Mouse (Mus musculus) yolk sac, embryonic 10.5 days (tissue): ENCODE results near the gene Prss56.

Experiments
- DNase-seq: peaks from one replicate; pipeline ENCODE4 v3.0.0-alpha.2; 2017; ENCODE audit warnings: low spot score

The Prss56 gene

DNA sequence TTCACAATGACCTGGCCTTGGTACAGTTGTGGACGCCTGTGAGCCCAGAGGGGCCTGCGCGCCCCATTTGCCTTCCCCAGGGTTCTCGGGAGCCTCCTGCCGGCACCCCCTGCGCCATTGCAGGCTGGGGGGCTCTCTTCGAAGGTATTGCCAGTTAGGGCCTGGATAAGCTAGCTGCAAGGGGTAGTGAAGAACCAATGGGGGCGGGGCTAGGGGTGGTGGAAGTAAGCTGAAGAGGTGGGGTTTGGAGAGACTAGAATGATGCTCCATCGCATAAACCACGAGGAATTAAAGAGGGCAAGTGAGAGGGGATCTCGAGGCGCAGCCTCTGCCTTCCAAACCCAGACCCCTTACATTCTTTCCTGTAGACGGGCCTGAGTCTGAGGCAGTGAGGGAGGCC lies 2.4 kb downstream of the Prss56 start:
- no peak for DNase-seq

DNA sequence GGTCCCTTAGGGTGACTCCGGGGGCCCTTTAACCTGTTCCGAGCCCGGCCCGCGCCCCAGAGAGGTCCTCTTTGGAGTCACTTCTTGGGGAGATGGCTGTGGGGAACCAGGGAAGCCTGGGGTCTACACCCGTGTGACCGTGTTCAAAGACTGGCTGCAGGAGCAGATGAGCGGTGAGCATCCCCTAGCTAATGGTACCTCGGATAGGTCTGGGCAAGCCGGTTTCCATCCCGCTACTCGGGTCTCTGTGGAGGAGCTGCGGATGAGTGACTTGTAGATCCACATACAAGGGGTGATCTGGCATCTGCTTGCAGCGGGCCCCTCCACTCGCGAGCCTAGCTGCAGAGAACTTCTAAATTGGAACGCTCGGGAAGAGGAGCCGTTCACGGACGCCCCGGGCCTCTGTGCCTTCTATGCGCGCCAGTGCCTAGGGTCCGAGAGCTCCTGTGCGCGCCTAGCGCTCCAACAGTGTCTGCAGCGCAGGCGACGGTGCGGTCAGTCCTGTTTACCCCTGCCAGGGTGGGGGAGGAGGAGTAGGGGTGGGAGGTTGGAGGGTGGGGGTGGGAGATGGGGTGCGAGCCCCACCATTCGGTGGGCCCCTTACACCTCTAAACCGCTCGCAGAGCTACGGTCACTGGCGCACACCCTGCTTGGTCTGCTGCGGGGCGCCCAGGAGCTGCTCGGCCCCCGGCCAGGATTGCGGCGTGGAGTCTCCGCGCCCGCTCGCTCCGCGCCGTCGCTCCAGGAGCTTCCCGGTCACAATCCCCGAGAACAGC lies 3.3 kb downstream of the Prss56 start:
- DNase-seq, result no peak

DNA sequence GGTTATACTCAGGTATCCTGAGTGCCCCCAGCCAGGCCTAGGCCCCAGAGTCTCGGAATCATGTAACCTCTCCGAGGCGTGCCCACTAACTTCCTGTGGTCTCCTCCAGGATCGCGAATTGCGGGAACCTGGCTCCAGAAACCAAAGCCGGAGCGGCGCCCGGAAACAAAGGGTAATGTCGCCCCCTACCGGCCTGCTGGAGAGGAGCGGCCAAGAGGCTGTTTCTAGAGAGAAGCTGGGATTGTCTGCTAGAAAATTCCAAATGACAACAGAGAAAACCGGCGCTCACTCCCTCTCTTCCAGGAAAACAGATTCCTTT lies 3.9 kb downstream of the Prss56 start:
- peak; percentile 65 for DNase-seq

- no peak for DNase-seq
Observed at GRCm38 (mm10) chr1:87190429-87190828, 7.3 kb downstream of the Prss56 start, which contains the start of gene Chrnd. Gene Chrnd, plus strand, starts transcription at chr1:87190607.

- DNase-seq, result no peak
Observed at GRCm38 (mm10) chr1:87197296-87197695, 14.2 kb downstream of the Prss56 start.

DNA sequence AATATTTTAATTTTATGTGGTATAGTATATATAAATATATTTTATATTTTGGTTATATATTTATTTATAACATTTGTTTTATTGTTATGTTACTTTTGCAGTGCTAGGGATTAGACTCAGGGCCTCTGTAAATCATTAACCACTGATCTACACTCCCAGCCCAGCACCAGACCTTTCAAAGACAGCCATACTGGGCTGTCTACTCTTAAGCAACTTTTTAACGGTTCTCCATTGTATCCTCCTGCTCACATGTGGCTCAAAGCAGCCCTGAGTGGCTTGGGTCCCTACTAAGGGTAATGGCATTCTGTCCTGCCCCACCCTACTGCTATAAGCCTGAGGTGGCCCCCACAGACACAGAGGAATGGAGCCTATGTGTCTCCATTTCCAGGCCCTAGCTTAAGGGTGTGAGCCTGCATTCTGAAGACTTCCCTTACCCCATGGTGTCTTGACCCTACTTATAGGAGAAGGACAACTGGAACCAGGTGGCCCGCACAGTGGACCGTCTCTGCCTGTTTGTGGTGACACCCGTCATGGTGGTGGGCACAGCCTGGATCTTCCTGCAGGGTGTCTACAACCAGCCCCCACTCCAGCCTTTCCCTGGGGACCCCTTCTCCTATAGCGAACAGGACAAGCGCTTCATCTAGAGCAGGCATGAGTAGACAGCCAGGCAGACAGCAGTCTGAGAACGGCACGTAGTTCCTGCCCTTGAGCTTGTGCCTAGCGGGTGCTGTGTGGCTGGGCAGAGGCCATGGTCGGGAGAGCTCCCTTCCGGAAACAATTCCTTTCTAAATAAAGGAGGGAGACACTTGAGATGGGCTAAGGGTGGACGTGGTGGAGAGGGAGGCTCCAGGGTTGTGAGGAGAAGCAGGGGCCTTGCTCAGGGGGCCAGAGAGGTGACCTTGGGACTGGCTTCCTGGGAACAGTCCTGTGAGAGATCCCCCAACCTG lies 15.3 kb downstream of the Prss56 start:
- no peak for DNase-seq

DNA sequence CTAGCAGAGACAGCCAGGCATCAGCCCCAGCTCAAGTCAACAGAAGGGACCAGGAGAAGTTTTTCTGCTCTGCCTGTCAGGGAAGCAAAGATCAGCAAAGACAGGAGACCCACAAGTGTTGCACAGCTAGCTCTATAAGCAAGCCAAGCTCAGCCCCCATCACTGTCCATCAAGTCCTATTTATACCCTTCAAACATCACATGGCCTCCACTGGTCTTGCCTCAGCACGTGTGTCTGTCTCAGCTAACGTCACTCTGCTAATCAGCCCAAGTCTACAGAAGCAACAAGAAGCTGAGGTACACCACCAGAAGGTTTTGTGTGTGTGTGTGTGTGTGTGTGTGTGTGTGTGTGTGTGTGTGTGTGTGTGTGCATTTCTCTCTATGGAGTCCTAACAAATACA lies 17.7 kb downstream of the Prss56 start:
- no peak for DNase-seq

DNA sequence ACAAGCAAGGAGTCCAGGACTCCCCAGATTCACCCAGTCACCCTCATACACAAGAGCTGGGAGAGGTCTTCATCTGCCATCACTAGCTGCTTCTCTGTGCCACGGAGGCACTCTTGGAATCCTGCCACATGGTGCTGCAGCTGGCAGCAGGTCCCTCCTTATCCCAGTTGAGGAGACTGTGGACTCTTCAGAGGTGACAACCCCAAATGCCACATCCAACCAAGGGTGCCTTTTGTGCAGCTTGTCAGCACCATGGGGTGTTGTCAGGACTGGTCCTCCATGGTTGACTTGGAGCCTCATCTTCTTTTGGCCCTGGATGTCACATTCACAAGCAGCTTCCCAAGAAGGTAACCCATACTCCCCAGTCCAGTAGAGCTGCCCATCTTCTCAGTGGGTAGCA lies 18.7 kb downstream of the Prss56 start:
- DNase-seq, result no peak

- DNase-seq, result no peak
Observed at GRCm38 (mm10) chr1:87203779-87204178, 20.7 kb downstream of the Prss56 start.

DNA sequence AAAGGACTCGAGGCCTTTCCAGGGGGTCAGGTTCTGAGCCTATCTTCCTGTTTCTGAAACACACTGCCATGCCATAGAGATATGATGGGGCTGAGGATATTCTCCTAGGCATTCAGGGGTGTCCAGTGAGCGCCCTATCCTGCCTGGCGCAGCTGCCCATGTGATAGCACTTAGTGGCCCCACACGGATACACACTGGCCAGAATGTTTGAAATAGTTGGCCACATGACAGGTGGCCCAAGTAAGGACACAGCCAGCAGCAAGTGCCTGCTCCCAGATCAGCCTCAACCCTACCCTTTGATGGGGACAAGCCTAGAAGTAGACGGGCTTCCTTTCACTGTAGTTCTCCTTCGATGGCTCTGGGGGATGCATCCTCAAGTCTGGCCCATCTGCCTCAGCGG lies 21.4 kb downstream of the Prss56 start, which contains the start of gene Chrng:
Gene Chrng, plus strand, starts transcription at position 193 of the 400 bp plus-strand sequence.
- no peak for DNase-seq

DNA sequence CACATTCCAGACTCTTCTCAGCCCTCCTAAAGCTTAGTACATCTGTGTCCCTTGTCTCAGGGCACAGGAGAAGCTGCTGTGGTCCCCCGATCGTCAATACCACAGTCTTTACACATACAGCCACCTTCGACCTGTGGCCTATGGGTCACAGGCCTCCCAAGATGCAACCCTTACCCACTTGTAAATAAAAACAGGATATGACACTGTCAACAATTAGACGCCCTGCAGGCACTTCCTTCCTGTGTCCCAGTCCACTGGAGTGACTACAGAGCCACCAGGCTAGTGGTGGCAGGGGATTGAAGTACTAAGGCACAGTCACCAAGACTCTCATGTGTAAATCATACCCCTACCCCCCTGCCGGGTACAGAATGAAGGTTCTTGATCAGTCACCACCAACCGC lies 21.9 kb downstream of the Prss56 start:
- DNase-seq, result no peak

GRCm38 (mm10) chr1:87205502-87205901 lies 22.4 kb downstream of the Prss56 start:
- DNase-seq, result no peak

DNA sequence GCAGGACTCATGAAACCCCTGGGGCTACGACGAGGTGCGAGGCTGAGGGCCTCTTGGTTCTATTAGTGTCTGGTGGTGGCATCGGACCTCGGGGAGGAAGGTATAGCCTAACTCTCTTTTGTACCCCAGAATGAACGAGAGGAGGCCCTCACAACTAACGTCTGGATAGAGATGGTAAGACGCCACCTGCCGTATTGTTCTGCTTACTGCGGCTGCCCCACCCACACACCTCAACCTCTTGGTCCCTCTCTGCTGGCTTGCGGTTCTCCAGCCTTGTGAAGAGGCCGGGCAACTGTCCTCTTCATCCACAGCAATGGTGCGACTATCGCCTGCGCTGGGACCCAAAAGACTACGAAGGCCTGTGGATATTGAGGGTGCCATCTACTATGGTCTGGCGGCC lies 23.2 kb downstream of the Prss56 start:
- DNase-seq, result no peak

DNA sequence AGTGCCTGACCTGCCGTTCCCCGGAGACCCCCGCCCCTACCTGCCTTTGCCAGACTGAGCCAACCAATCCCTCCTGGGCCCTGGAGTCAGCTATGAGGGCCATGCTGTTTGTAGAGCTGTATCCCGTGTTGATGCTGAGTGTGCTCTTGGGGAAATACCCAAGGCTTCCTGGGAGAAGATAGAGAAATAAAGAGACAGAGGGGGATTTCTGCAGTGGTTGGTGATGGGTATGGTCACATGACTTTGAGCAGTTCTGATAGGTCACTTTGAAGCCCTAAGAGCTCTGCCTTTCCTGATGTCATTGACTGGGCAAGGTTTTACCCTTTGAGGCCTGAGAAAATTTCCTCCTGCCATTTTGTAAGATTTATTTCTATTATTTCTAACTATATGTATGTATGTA lies 28.3 kb downstream of the Prss56 start:
- no peak for DNase-seq

- DNase-seq, result peak; percentile 95
Observed at GRCm38 (mm10) chr1:87213735-87214704, 30.9 kb downstream of the Prss56 start, which contains the start of gene Eif4e2. Gene Eif4e2, plus strand, starts transcription at chr1:87213914.

DNA sequence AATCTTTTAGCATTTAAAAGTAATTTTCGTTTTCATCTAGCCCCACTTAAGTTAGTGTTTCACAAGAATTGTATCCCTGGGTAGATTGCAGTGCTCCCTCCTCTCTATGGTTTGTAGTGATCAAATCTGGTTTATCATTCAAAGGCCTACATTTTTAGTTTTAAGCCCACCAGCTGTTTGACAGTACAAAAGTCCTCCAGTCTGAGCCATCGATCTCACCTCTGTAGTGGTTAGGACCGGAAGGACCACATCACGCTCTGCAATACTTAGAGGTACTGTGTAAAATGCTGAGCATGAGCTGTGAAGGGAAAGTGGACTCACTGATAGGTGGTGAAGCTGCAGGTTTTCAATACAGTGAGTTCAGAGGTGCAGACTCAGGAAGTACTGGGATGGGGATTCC lies 31.6 kb downstream of the Prss56 start:
- peak; percentile 40 for DNase-seq

GRCm38 (mm10) chr1:87217938-87218337 lies 34.8 kb downstream of the Prss56 start:
- DNase-seq, result peak; percentile 65

- DNase-seq, result no peak
Observed at GRCm38 (mm10) chr1:87225739-87226138, 42.6 kb downstream of the Prss56 start.

GRCm38 (mm10) chr1:87226409-87227159 lies 43.5 kb downstream of the Prss56 start:
- DNase-seq, result no peak

DNA sequence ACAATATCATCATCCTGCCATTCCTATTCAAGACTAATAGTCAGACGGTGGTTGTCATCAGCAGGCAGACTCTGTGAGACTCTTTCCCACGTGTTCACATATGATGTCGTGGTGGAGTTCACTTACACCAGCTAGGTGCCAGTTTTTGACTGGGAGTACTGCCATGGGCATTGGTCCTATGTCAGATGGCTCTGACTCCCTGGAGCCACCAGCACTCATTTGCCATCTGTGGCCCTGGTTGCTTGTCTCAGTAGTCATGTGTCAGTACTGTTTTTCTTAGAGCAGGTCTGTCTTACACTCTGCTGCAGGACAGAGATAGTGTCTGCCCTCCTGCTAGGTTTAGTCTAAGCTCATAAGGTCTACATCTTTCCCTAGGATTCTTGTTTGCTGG lies 44.0 kb downstream of the Prss56 start:
- DNase-seq, result no peak

GRCm38 (mm10) chr1:87230606-87231005 lies 47.5 kb downstream of the Prss56 start:
- DNase-seq, result no peak
